Mouse (Mus musculus): Measurements from ENCODE around the gene Retsat. TPM values are rescaled to one million over a fixed set of nuclear protein-coding genes. Genes with fewer than 3 reads are reported as not detected.

Retsat gene
- polyA plus RNA-seq, 2 experiments from 2014 or later, result 5.3 to 5.7 TPM

- ATAC-seq, result no peak
These were observed 8.2 kb upstream of the Retsat start for GRCm38 (mm10) chr6:72590111-72590510.

DNA sequence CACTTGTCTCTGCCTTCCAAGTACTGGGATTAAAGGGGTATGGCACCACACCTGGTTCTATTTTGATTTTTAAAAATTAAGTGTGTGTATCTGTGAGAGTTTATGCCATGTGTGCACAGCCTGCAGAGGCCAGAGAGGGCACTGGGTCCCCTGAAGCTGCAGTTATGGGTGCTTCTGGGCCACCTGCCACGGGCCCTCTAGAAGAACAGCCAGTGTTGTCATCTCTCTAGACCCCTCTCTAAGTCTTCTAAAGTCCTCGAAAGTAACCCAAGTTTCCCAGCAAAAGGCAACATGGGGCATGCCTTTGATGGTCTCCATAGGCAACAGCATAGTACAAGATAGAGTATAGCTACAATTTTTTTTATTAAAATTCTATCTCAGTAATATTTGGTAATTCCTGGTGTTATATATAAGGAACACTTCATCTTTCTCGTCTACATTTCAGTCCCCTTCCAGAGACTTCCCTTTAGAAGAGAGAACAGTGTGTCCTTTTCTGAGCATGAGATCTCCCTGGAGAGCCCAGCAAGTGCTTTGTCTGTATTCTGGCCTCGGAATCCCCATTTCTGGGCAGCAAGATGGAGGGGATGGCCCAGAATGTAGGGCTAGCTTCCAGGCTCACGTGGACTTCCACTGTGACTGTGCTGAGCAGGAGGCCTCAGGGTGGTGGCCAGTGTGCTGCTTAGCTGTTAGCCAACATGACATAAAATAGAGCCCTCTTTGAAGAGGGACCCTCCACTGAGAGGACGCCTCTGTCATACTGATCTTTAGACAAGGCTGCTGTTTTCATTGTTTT, 5.1 kb upstream of the Retsat start:
- ATAC-seq, result no peak

DNA sequence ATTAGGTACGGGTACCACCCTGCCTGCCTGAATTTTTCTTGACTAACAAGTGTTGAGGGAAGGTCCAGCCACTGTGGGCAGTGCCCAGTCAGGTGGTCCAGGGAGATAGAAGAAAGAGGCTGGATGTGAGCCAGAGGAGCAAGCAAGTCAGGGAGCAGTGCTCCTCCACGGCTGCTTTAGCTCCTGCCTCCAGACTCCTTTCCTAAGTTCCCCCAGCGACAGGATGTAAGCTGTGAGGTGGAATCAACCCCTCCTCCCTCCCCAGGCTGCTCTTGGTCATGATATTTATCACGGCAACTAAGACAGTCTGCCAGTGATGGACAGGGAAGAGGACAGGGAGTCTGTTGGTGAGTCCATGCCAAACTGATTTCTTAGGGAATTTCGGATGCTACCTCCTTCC, 4.4 kb upstream of the Retsat start:
- ATAC-seq, result no peak

DNA sequence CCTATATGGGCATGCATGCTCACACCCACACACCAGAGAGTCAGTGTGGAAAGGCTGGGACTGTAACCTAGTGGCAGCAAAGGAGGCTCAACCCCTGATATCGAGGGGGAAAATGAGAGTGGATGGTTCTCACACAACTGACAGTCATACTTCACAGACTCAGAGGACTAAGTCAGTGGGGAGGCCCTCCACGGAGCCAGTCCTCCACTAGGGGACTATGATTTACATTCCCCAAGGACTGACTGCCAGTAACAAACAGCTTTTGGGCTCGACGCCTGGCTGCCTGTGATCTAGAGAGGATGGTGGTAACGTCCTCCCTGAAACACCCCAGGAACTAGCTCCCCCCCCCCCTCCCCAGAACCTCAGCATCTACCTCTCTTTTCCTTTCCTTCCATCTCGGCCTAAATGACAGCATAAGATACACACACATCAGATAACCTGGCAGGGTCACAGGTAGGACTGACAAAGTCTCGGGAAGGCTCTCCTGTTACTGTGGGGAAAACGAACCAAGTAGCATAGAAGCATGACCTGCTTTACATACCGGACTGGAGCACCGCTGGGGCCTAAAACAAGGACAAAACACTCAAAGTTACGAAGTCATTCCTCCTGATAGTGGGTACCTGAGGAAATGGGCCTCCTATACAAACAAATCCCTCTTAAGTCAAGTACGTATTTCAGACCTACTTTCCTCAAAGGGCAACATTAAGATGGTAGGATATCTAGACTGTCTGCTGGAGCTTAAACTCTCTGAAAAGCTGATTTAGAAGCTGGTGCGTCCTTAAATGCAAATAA, 996 bp upstream of the Retsat start:
- no peak for ATAC-seq

GRCm38 (mm10) chr6:72598791-72599557, 699 bp downstream of the Retsat start:
- ATAC-seq, result no peak

DNA sequence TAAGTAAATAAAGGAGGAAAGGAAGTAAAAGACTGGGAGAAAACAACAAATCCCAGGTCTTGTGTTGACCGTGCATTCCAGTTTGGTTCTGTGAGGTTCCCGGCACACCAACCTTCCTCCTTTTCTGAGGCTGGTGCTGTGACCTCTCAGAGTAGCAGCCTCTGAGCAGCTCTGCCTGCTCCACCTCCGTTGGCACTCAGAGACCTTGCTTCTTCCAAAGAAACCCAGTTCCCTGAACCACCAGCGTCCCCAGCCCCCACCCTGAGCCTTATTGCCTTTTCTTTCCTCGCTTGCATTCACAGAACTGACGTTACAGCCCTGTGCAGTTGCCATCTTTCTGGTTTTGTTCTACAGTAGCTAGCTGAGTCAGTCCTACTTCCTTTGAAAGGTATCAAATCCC, 1.9 kb downstream of the Retsat start:
- no peak for ATAC-seq

DNA sequence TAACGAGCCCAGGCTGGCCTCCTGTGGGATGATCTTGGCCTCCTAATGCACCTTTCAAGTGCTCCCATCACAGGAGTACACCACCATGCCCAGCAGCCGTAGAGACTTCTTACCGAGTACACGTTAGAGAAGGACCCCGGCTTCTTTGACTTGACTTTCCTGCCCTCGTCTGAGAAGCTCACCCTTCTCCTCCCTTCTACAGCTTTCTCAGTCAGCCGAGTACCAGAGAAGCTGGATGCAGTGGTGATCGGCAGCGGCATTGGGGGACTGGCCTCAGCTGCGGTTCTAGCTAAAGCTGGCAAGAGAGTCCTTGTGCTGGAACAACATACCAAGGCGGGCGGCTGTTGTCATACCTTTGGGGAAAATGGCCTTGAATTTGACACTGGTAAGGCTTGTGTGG, 2.5 kb downstream of the Retsat start:
- ATAC-seq, result no peak

GRCm38 (mm10) chr6:72601732-72602131, 3.5 kb downstream of the Retsat start:
- peak; percentile 68 for ATAC-seq

DNA sequence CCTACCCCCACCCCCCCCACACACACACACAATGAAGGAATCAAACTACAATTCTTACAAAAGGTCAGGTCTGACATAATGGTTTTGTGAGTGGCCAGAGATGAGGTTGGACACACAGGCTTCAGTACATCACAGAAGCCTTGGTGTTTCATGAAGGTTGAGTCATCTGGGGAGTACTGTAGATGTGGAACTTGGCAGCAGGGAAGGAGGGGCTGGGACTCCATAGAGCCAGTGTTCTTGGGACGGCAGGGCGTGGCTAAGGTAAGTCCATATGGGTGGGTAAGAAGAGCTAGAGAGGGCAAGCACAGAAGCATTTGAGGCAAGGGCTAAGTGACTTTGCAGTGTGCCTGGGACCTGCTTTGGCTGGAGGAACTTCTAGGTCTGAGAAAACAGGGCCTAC, 5.8 kb downstream of the Retsat start:
- ATAC-seq, result no peak

GRCm38 (mm10) chr6:72607060-72607459, 8.8 kb downstream of the Retsat start:
- ATAC-seq, result no peak

DNA sequence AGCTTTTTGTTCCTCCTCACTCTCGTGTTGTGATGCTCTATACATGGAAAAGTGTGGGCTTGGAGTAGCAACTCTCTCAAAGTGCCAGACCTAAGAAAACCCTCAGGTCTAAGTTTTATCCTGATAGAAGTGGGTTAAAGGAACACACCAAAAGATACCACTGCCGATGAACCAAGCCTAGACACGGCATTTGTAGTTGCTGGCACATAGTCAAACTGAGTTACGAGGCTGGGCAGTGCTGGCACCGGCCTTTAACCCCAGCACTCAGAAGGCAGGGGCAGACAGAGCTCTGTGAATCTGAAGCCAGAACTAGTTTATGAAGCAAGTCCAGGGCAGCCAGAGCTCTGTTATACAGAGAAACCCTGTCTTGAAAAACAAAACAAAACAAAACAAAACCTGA, 9.4 kb downstream of the Retsat start:
- no peak for ATAC-seq

- no peak for ATAC-seq
These were observed 10.4 kb downstream of the Retsat start for GRCm38 (mm10) chr6:72608662-72609184.

GRCm38 (mm10) chr6:72610261-72610660, 12.0 kb downstream of the Retsat start:
- no peak for ATAC-seq

GRCm38 (mm10) chr6:72615151-72615550, 16.9 kb downstream of the Retsat start:
- no peak for ATAC-seq

DNA sequence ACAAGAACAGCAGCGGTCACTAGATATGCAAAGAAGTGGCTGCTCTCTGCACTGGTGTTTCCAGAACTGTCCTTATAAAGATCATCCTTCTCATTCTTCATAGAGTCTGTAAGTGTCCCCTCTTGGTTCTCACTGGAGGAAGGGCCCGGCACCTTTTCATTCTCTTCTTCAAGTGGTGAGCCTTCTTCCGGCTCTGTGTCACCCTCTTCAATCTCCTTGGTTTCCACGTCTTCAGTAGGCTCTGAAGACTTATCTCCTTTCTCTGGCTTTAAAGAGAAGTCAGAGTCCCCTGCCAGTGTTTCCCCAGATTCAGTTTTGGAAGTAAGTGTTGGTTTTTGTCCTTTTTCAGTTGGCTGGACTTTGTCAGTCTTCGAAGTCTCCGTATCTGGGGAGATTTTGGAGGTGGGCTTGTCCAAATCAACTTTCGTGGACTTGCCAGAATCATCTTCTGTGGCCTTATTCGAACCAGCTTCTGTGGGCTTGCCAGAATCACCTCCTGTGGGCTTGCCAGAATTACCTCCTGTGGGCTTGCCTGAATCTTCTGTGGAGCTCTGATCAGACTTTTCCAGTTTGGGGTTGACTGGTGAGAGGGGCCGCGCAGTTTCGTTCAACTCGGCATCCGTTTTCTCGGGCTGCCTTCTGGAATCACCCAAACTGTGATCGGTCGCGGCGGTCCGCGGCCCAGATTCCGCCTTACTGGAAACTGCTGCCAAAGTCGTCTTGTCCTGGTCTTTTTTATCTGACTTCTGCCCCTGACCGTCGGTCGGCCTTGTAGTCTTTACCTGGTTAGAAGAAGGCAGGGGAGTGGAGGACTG, 17.5 kb downstream of the Retsat start:
- peak; percentile 25 for ATAC-seq

GRCm38 (mm10) chr6:72616643-72617288, 18.5 kb downstream of the Retsat start, which contains the start of gene Tgoln1:
Tgoln1 (minus strand) TSS chr6:72617000.
- ATAC-seq, result peak; percentile 94

DNA sequence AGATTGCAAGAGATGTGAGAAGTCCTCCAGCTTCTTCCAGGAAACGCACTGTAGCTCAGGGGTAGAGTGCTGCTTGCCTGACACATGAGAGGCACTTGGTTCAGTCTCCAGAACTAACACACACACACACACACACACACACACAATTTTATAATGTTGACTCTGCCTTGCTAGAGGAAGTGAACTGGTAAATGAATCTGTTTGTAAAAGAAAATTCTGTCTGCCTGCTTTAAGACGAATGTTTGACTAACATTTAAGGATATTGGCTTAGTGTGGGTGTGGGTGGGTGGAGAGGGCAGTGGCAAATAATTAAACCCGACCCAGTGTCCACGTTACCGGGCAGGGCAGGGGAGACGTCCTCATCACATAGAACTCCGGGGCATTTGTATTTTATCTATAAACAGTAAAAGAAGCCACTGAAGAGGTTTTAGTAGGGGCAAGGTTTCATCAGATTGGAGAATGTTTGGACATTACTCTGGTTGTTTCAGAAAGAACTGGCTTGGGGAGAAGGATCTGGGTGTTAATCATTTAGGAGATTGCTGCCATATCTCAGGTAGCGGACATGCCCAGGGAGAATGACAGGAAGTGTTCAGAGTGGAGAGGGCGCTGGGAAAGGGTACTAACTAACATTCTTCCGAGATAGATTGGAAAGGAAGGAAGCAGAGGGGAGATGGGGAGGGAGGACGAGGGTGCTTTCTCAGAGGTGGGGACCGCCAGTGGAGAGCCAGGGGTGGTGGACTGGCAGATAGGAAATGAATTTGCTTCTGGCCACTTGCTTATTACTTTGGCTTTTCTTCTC, 21.7 kb downstream of the Retsat start:
- no peak for ATAC-seq

GRCm38 (mm10) chr6:72620920-72621319, 22.6 kb downstream of the Retsat start:
- no peak for ATAC-seq

- ATAC-seq, result no peak
These were observed 24.6 kb downstream of the Retsat start for GRCm38 (mm10) chr6:72622917-72623316.

- no peak for ATAC-seq
These were observed 25.6 kb downstream of the Retsat start for GRCm38 (mm10) chr6:72623661-72624402.

Measured in CD4-positive, CD25-positive, alpha-beta regulatory T cell, adult 4 months (primary cell).